Mouse (Mus musculus) embryonic facial prominence, embryonic 12.5 days (tissue): ENCODE measurements at regions not wholly inside any gene's neighbourhood (a gene's known extent, or its start where the extent isn't known, plus 50 kb on each side); places are given as distances from the start of the nearest gene placed in this dataset.

ENCODE experiments used
- ATAC-seq: fragments of 200-750 bp; cut with Nextera tagmentation; 2 replicates; pipeline ENCODE4 v1.8.0; 2017; ENCODE audit not compliant: insufficient number of reproducible peaks, insufficient read depth, low FRiP score, low TSS enrichment
- H3K27ac ChIP-seq: fragments of 300-500 bp; sonication (generic); 2 replicates; pipeline ENCODE4 v1.5.1; 2016; ENCODE audit warnings: mild to moderate bottlenecking
- H3K27me3 ChIP-seq: fragments of 300-500 bp; sonication (generic); 2 replicates; pipeline ENCODE4 v1.6.1; 2016; ENCODE audit warnings: mild to moderate bottlenecking, moderate library complexity
- H3K36me3 ChIP-seq: fragments of 300-500 bp; sonication (generic); 2 replicates; pipeline ENCODE4 v1.6.1; 2016; ENCODE audit warnings: mild to moderate bottlenecking
- H3K4me1 ChIP-seq: fragments of 300-500 bp; sonication (generic); 2 replicates; pipeline ENCODE4 v1.6.1; 2016
- H3K4me2 ChIP-seq: fragments of 300-500 bp; sonication (generic); replicated peaks from 2 replicates; pipeline ENCODE4 v1.6.1; 2016; ENCODE audit warnings: mild to moderate bottlenecking, moderate library complexity
- H3K4me3 ChIP-seq: fragments of 300-500 bp; sonication (generic); 2 replicates; pipeline ENCODE4 v1.5.1; 2016; ENCODE audit warnings: mild to moderate bottlenecking
- H3K9ac ChIP-seq: fragments of 300-500 bp; sonication (generic); 2 replicates; pipeline ENCODE4 v1.6.1; 2016; ENCODE audit warnings: mild to moderate bottlenecking, moderate library complexity
- H3K9me3 ChIP-seq: fragments of 300-500 bp; sonication (generic); 2 replicates; pipeline ENCODE4 v1.6.1; 2016; ENCODE audit warnings: mild to moderate bottlenecking, moderate library complexity
- WGBS: fragments of 180-500 bp; shearing (Covaris S2); methylation state at CpG from one replicate; pipeline ENCODE4 v1.1.7; 2016; 5-methylcytosine and 5-hydroxymethylcytosine counted together

- 84% methylated on average over 7 of the region's 7 CpGs for WGBS
- Histone ChIP-seq H3K36me3 (no peaks in the 10 kb centered on the region), H3K27ac (no peak overlapping the region), H3K4me3 (no peak overlapping the region), H3K27me3 (no peaks in the 10 kb centered on the region), H3K4me1 (no peaks in the 10 kb centered on the region), H3K9me3 (no peaks in the 10 kb centered on the region), H3K9ac (no peak overlapping the region), H3K4me2 (no peak overlapping the region)
- no peak for ATAC-seq
Observed at GRCm38 (mm10) chr13:107177595-107177994, 155.7 kb upstream of the Kif2a start.

GRCm38 (mm10) chr13:107175891-107176290 lies 154.0 kb upstream of the Kif2a start:
- Histone ChIP-seq H3K4me2 (no peak overlapping the region), H3K27ac (no peak overlapping the region), H3K27me3 (no peaks in the 10 kb centered on the region), H3K9ac (no peak overlapping the region), H3K36me3 (no peaks in the 10 kb centered on the region), H3K4me3 (no peak overlapping the region), H3K9me3 (no peaks in the 10 kb centered on the region), H3K4me1 (no peaks in the 10 kb centered on the region)
- no peak for ATAC-seq
- WGBS, result 84% methylated on average over 4 of the region's 4 CpGs

- Histone ChIP-seq H3K36me3 (no peaks in the 10 kb centered on the region), H3K4me3 (peak overlapping the region; percentile 32), H3K27ac (no peak overlapping the region), H3K4me1 (peaks cover 7% of the 10 kb centered on the region; the same call in 1 of the 2 replicates), H3K27me3 (no peaks in the 10 kb centered on the region; the same call in 1 of the 2 replicates), H3K9ac (no peak overlapping the region), H3K9me3 (no peaks in the 10 kb centered on the region), H3K4me2 (peak overlapping the region; percentile 63)
- no peak for ATAC-seq
- WGBS, result 7% methylated on average over 15 of the region's 15 CpGs
Observed at GRCm38 (mm10) chr13:107168599-107169149, 146.7 kb upstream of the Kif2a start.

GRCm38 (mm10) chr13:107167856-107168598 lies 146.1 kb upstream of the Kif2a start:
- peak overlapping the region; percentile 32 for H3K4me3 ChIP-seq
- H3K27me3 ChIP-seq, result no peaks in the 10 kb centered on the region; the same call in 1 of the 2 replicates
- H3K4me1 ChIP-seq, result peaks cover 7% of the 10 kb centered on the region; the same call in 1 of the 2 replicates
- ATAC-seq, result no peak
- peak overlapping the region; percentile 63 for H3K4me2 ChIP-seq
- H3K9ac ChIP-seq, result no peak overlapping the region
- no peaks in the 10 kb centered on the region for H3K36me3 ChIP-seq
- no peak overlapping the region for H3K27ac ChIP-seq
- WGBS, result 70% methylated on average over 10 of the region's 10 CpGs
- no peaks in the 10 kb centered on the region for H3K9me3 ChIP-seq

- Histone ChIP-seq H3K4me1 (no peaks in the 10 kb centered on the region), H3K36me3 (no peaks in the 10 kb centered on the region), H3K9ac (no peak overlapping the region), H3K9me3 (no peaks in the 10 kb centered on the region), H3K4me2 (no peak overlapping the region), H3K4me3 (no peak overlapping the region), H3K27ac (no peak overlapping the region), H3K27me3 (no peaks in the 10 kb centered on the region)
- no peak for ATAC-seq
- 70% methylated on average over 5 of the region's 5 CpGs for WGBS
Observed at GRCm38 (mm10) chr13:107151548-107151947, 129.6 kb upstream of the Kif2a start.

GRCm38 (mm10) chr13:107141209-107141608 lies 119.3 kb upstream of the Kif2a start:
- 71% methylated on average over 4 of the region's 4 CpGs for WGBS
- Histone ChIP-seq H3K27me3 (no peaks in the 10 kb centered on the region), H3K4me1 (no peaks in the 10 kb centered on the region), H3K4me2 (no peak overlapping the region), H3K4me3 (no peak overlapping the region), H3K9me3 (no peaks in the 10 kb centered on the region), H3K36me3 (no peaks in the 10 kb centered on the region), H3K9ac (no peak overlapping the region), H3K27ac (no peak overlapping the region)
- no peak for ATAC-seq

GRCm38 (mm10) chr13:107134125-107134524 lies 112.2 kb upstream of the Kif2a start:
- Histone ChIP-seq H3K36me3 (no peaks in the 10 kb centered on the region), H3K4me2 (no peak overlapping the region), H3K4me3 (no peak overlapping the region), H3K9me3 (no peaks in the 10 kb centered on the region), H3K9ac (no peak overlapping the region), H3K27me3 (no peaks in the 10 kb centered on the region), H3K4me1 (no peaks in the 10 kb centered on the region), H3K27ac (no peak overlapping the region)
- no peak for ATAC-seq

GRCm38 (mm10) chr13:107126636-107127035 lies 104.7 kb upstream of the Kif2a start:
- no peaks in the 10 kb centered on the region for H3K27me3 ChIP-seq
- WGBS, result 93% methylated on average over 7 of the region's 7 CpGs
- no peak overlapping the region for H3K9ac ChIP-seq
- no peaks in the 10 kb centered on the region for H3K36me3 ChIP-seq
- H3K9me3 ChIP-seq, result no peaks in the 10 kb centered on the region
- no peak overlapping the region for H3K4me2 ChIP-seq
- no peak overlapping the region for H3K4me3 ChIP-seq
- H3K27ac ChIP-seq, result no peak overlapping the region
- no peaks in the 10 kb centered on the region for H3K4me1 ChIP-seq
- no peak for ATAC-seq

- H3K9ac ChIP-seq, result no peak overlapping the region
- no peak overlapping the region for H3K4me2 ChIP-seq
- H3K36me3 ChIP-seq, result no peaks in the 10 kb centered on the region
- H3K9me3 ChIP-seq, result no peaks in the 10 kb centered on the region
- no peak for ATAC-seq
- H3K27me3 ChIP-seq, result no peaks in the 10 kb centered on the region
- 49% methylated on average over 8 of the region's 8 CpGs for WGBS
- H3K4me1 ChIP-seq, result no peaks in the 10 kb centered on the region
- no peak overlapping the region for H3K4me3 ChIP-seq
- H3K27ac ChIP-seq, result no peak overlapping the region
Observed at GRCm38 (mm10) chr13:107124130-107124668, 102.3 kb upstream of the Kif2a start.

- no peak overlapping the region for H3K4me2 ChIP-seq
- H3K27me3 ChIP-seq, result no peaks in the 10 kb centered on the region
- WGBS, result 61% methylated on average over 22 of the region's 22 CpGs
- 0 out of 2 replicates have a peak, but pooled peaks have one; percentile 15 for ATAC-seq
- H3K27ac ChIP-seq, result no peak overlapping the region
- no peak overlapping the region for H3K4me3 ChIP-seq
- no peaks in the 10 kb centered on the region for H3K4me1 ChIP-seq
- no peaks in the 10 kb centered on the region for H3K36me3 ChIP-seq
- no peak overlapping the region for H3K9ac ChIP-seq
- H3K9me3 ChIP-seq, result no peaks in the 10 kb centered on the region
Observed at GRCm38 (mm10) chr13:107113949-107114690, 92.2 kb upstream of the Kif2a start.

GRCm38 (mm10) chr13:107108045-107108444 lies 86.1 kb upstream of the Kif2a start:
- 94% methylated on average over 5 of the region's 5 CpGs for WGBS
- no peak for ATAC-seq
- Histone ChIP-seq H3K4me2 (no peak overlapping the region), H3K27ac (no peak overlapping the region), H3K9me3 (no peaks in the 10 kb centered on the region), H3K9ac (no peak overlapping the region), H3K4me1 (no peaks in the 10 kb centered on the region), H3K27me3 (no peaks in the 10 kb centered on the region), H3K36me3 (no peaks in the 10 kb centered on the region), H3K4me3 (no peak overlapping the region)

- no peak overlapping the region for H3K9ac ChIP-seq
- H3K9me3 ChIP-seq, result no peaks in the 10 kb centered on the region
- ATAC-seq, result no peak
- no peaks in the 10 kb centered on the region for H3K4me1 ChIP-seq
- WGBS, result 73% methylated on average over 9 of the region's 9 CpGs
- no peak overlapping the region for H3K4me3 ChIP-seq
- no peaks in the 10 kb centered on the region for H3K36me3 ChIP-seq
- no peaks in the 10 kb centered on the region for H3K27me3 ChIP-seq
- H3K27ac ChIP-seq, result no peak overlapping the region
- H3K4me2 ChIP-seq, result no peak overlapping the region
Observed at GRCm38 (mm10) chr13:107107572-107107971, 85.6 kb upstream of the Kif2a start.
